Mouse (Mus musculus) G1E (cell line): Measurements from ENCODE around the gene Bcl2a1a. TPM values are rescaled to one million over a fixed set of nuclear protein-coding genes. Genes with fewer than 3 reads are reported as not detected.
"Not testable (repeated sequence)": the region's sequence is repeated elsewhere in the genome, so short reads cannot be mapped to it uniquely, and the experiment has no call there.

Source experiments
- ATAC-seq: 2 replicates; pipeline ENCODE4 v1.8.0; 2016; ENCODE audit warnings: mild to moderate bottlenecking; ENCODE audit not compliant: insufficient number of reproducible peaks, poor library complexity, low FRiP score, severe bottlenecking; ENCODE audit errors: extremely low read depth
- DNase-seq: peaks from one replicate; pipeline ENCODE4 v3.0.0; 2012; ENCODE audit warnings: low spot score
- H3K27me3 ChIP-seq: 2 replicates; pipeline ENCODE4 v1.6.1; 2012; ENCODE audit warnings: mild to moderate bottlenecking, low read length, inconsistent platforms; ENCODE audit not compliant: insufficient read depth
- H3K36me3 ChIP-seq: replicated peaks from 2 replicates; pipeline ENCODE3; 2012; ENCODE audit warnings: mild to moderate bottlenecking, inconsistent platforms
- H3K4me1 ChIP-seq: 2 replicates; pipeline ENCODE4 v1.6.1; 2012; ENCODE audit warnings: low read depth, low read length, inconsistent platforms, mixed read lengths; ENCODE audit not compliant: insufficient read depth
- H3K4me3 ChIP-seq: 2 replicates; pipeline ENCODE4 v1.5.1; 2012; ENCODE audit warnings: low read depth, mild to moderate bottlenecking, inconsistent platforms, low read length, moderate library complexity, mixed read lengths
- H3K9me3 ChIP-seq: replicated peaks from 2 replicates; pipeline ENCODE4 v1.6.1; 2012; ENCODE audit warnings: inconsistent platforms
- CTCF ChIP-seq: IDR thresholded peaks from 2 replicates; pipeline ENCODE4 v1.5.1; 2012; ENCODE audit warnings: low read depth, low read length, inconsistent platforms, mixed read lengths
- GATA1 ChIP-seq: IDR thresholded peaks from 2 replicates; pipeline ENCODE4 v1.6.1; 2012; ENCODE audit warnings: borderline replicate concordance, low read length, inconsistent platforms, mixed read lengths
- GATA2 ChIP-seq: IDR thresholded peaks from 2 replicates; pipeline ENCODE4 v1.6.1; 2012; ENCODE audit warnings: low read depth, low read length, inconsistent platforms, borderline replicate concordance
- POLR2AphosphoS5 ChIP-seq: IDR thresholded peaks from 2 replicates; pipeline ENCODE4 v1.6.1; 2012; ENCODE audit warnings: low read depth, low read length, inconsistent platforms; ENCODE audit not compliant: insufficient replicate concordance
- TAL1 ChIP-seq: conservative IDR thresholded peaks from 2 replicates; pipeline ENCODE4 v1.6.1; 2012; ENCODE audit warnings: low read depth, low read length, inconsistent platforms, mixed read lengths
- polyA plus RNA-seq: library from polyadenylated mRNA; stranded (reverse); fragments of >175 nt; gene quantifications from 2 replicates; pipeline ENCODE4 v1.2.3, GENCODE M21; 2012
- total RNA-seq, 2 experiments: library from RNA; stranded (forward) in 1 of 2; stranded (reverse) in 1 of 2; fragments of 200-1000 nt in 1 of 2; fragments of >200 nt in 1 of 2; fragmentation: Nextera tagmentation in 1 of 2; gene quantifications; 2 replicates each; pipeline ENCODE4 v1.2.3; 2014 to 2017

Bcl2a1a gene
- total RNA-seq (2014; fragmentation: Nextera tagmentation) (not detected in 2 replicates), total RNA-seq (2017) (not detected in 2 replicates), polyA plus RNA-seq (not detected in 2 replicates)

GRCm38 (mm10) chr9:88956670-88957153, at the start of gene Bcl2a1a:
Gene Bcl2a1a, plus strand, starts transcription at chr9:88956900.
- DNase-seq, H3K4me1 ChIP-seq, H3K27me3 ChIP-seq, ATAC-seq, H3K4me3 ChIP-seq, H3K36me3 ChIP-seq, H3K9me3 ChIP-seq: not testable (repeated sequence)

DNA sequence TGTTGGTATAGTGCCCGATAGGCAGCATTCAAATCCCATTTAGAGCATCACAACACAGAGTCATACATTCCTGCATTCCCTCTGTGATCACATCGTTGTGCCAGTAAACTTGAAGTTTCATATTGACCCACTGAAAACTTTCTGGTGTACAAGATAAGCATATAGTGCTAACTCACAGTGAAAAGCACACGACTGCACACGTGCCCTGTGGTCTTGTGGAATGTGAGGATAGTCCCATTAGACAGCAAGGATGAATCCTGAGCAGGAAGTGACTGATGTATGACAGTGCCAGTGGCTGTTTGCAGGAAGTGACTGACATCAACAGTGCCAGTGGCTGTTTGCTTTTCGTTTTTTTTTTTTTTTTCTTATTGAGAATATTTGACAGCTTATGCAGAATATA, 40.1 kb upstream of the Bcl2a1a start:
- H3K9me3 ChIP-seq, DNase-seq, H3K4me1 ChIP-seq, H3K36me3 ChIP-seq, H3K4me3 ChIP-seq, H3K27me3 ChIP-seq, ATAC-seq: not testable (repeated sequence)

DNA sequence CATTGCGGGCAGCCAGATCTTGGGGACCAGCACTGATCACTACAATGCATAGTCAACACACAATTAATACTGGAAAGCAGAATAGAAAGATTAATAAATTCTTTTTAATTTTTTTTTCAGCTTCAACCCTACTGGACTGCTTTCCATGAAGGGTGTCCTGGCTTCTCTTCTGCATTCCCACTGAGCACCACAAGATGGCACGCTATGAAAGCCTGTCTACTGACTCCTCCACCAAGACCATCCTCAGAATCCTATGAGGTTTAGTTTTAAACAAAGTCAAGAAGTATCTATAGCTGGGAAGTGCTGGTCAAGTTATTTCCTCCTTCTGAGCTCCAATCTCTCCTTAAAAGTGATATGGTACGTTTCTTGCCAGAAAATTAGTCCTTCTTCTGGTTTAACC, 18.4 kb upstream of the Bcl2a1a start:
- H3K27me3 ChIP-seq, H3K4me1 ChIP-seq, ATAC-seq, H3K9me3 ChIP-seq, H3K36me3 ChIP-seq, H3K4me3 ChIP-seq, DNase-seq: not testable (repeated sequence)

DNA sequence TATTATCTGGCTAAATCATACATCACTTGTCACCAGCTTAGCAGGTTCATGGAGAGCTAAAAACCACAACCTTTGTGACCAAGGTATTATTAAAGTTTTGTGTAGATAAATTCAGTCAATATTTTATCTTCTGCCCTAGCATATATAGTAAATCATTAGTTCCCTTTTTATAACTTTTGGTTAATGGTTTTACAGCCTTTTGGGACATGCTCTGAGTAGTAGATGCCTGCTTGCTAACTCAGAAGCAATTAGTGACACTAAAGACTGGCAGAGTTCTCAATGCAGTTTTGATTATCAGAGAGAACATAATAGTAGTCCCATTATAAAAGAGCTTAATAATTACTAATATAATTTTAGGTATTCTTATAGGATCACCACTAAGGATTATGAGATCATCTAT, 5.2 kb upstream of the Bcl2a1a start:
- not testable (repeated sequence) for DNase-seq, ATAC-seq, H3K9me3 ChIP-seq, H3K4me1 ChIP-seq, H3K36me3 ChIP-seq, H3K4me3 ChIP-seq, H3K27me3 ChIP-seq

GRCm38 (mm10) chr9:88953151-88953550, 3.5 kb upstream of the Bcl2a1a start:
- H3K4me1 ChIP-seq, H3K4me3 ChIP-seq, ATAC-seq, H3K9me3 ChIP-seq, DNase-seq, H3K27me3 ChIP-seq, H3K36me3 ChIP-seq: not testable (repeated sequence)

- H3K4me1 ChIP-seq, H3K36me3 ChIP-seq, ATAC-seq: not testable (repeated sequence)
Observed at GRCm38 (mm10) chr9:88955224-88955623, 1.5 kb upstream of the Bcl2a1a start.

GRCm38 (mm10) chr9:88956035-88956434, 665 bp upstream of the Bcl2a1a start:
- not testable (repeated sequence) for DNase-seq, H3K4me1 ChIP-seq, H3K9me3 ChIP-seq, H3K27me3 ChIP-seq, ATAC-seq, H3K4me3 ChIP-seq, H3K36me3 ChIP-seq

More at GRCm38 (mm10) chr9:88955224-88955623, 1.5 kb upstream of the Bcl2a1a start:
- not testable (repeated sequence) for H3K9me3 ChIP-seq, H3K4me3 ChIP-seq, H3K27me3 ChIP-seq, DNase-seq

GRCm38 (mm10) chr9:88958891-88959290, 2.2 kb downstream of the Bcl2a1a start:
- Histone ChIP-seq H3K4me1 (no peaks in the 10 kb centered on the region), H3K36me3 (no peaks in the 10 kb centered on the region), H3K4me3 (no peak overlapping the region), H3K27me3 (no peaks in the 10 kb centered on the region), H3K9me3 (no peaks in the 10 kb centered on the region)
- ATAC-seq, result no peak
- TF ChIP-seq POLR2AphosphoS5 (no peak), CTCF (no peak), GATA2 (no peak), GATA1 (no peak), TAL1 (no peak)
- DNase-seq, result no peak

DNA sequence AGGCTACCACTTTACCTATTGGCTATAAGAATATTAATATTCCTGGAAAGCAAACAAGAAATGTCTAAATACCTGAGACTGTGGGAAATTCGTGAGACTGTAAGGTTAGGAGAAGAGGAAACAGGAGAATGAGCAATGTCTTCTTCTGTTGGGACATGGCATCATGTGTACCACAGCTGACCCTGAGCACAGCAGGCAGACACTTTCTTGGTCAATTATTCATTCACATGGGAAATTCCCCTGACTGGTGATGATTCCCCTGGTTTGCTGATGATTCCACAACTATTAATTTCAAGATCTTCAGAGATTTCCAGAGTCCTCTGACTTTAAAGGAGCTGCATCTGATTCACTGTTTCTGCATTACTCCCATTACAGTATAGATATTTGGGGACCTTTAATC, 3.3 kb downstream of the Bcl2a1a start:
- ATAC-seq, H3K36me3 ChIP-seq, H3K9me3 ChIP-seq, DNase-seq, H3K27me3 ChIP-seq, H3K4me3 ChIP-seq, H3K4me1 ChIP-seq: not testable (repeated sequence)

DNA sequence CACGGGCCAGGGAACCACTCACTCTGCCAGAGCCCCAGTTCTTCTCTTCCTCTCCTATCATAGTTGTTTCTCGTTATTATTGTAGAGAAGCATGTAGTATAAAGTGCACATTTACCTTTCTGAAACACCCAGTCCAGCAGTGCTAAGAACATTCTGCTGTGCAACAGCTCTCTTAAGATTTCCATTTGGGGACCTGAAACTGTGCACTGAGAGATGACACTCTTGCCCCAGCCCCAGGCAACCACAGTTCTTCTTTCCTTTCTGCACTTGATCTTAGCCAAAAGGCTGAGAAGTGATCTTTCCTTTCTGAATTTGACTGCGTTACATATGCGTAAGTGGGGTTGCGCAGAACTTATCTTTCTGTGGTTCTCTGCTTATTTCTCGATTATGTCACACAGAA, 9.8 kb downstream of the Bcl2a1a start:
- H3K4me3 ChIP-seq, ATAC-seq, H3K9me3 ChIP-seq, H3K27me3 ChIP-seq, H3K36me3 ChIP-seq, H3K4me1 ChIP-seq, DNase-seq: not testable (repeated sequence)

DNA sequence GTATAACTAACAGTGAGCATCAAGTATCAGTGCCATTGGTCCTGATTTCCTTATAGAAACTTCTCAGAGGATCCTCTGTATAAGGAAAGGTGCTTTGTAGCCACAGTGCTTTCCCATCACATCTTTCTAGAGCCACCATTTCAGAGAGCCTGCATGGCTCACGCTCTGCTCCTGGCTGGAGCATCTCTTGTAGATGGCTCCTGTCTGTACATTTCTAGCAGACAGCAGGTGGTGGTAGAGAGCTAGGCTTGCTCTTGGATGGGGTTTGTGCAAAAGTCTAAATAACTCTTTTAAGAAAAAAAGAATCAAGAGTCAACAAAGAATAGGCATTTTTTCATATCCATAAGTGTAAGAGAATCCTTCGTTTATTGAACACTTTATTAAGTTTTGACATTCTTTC, 12.8 kb downstream of the Bcl2a1a start:
- H3K4me1 ChIP-seq, H3K9me3 ChIP-seq, H3K4me3 ChIP-seq, DNase-seq, H3K36me3 ChIP-seq, H3K27me3 ChIP-seq, ATAC-seq: not testable (repeated sequence)
